Mouse (Mus musculus) left cerebral cortex, postnatal 10 days (tissue): ENCODE measurements around the gene Klf7. TPM values are rescaled to one million over a fixed set of nuclear protein-coding genes. Genes with fewer than 3 reads are reported as not detected.

Experiments used
- DNase-seq, 2 experiments: peaks; one replicate each; pipeline ENCODE4 v3.0.0; 2021 to 2022; ENCODE audit warnings: low spot score in 2 of 2, mixed read lengths in 1 of 2; ENCODE audit errors: extremely low spot score in 1 of 2
- intact Hi-C: fragments of 180-260 bp; cut with DNase I; formaldehyde crosslinking; loops from one replicate; pipeline ENCODE4 v1.15.1; 2025
- microRNA-seq: library from miRNA; unstranded; fragments of <30 nt; microRNA quantifications from one replicate; pipeline ENCODE4 v1.2.0, GENCODE M21; 2022
- total RNA-seq, 2 experiments: library from RNA; stranded (reverse); gene quantifications; 2 replicates each; pipeline ENCODE4 v1.2.3; 2021

Gene Klf7
- total RNA-seq, 2 experiments from 2014 or later = 81.3 to 90.8 TPM

DNA sequence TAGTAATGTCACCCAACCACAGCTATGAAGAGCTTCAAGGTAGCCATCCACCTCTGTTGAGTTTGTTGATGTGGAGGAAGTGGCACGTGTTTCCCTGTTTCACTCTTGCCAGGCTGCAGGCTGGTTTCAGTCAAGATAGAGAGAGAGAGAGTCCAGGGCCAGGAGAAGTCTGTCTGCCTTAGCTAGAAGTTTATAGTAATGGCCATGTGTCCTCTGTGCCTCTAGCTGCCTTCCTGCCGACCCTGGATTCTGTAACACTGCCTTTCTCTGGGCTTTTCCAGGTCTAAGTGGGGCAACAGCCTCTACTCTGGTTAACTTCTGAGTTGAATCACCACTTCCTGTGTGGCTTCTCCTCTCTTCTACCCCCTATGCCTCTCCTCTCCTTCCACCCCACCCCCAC is 121.5 kb downstream of the Klf7 start:
- intact Hi-C loops = no loop called here
- DNase-seq = no peak

- no peak for DNase-seq
- intact Hi-C loops = no loop called here
Observed at GRCm38 (mm10) chr1:63999481-63999880, 122.6 kb downstream of the Klf7 start.

- DNase-seq = no peak
- intact Hi-C loops = no loop called here
Observed at GRCm38 (mm10) chr1:63998901-63999300, 123.2 kb downstream of the Klf7 start.

- intact Hi-C loops = no loop called here
- no peak for DNase-seq
Observed at GRCm38 (mm10) chr1:63998139-63998538, 123.9 kb downstream of the Klf7 start.

DNA sequence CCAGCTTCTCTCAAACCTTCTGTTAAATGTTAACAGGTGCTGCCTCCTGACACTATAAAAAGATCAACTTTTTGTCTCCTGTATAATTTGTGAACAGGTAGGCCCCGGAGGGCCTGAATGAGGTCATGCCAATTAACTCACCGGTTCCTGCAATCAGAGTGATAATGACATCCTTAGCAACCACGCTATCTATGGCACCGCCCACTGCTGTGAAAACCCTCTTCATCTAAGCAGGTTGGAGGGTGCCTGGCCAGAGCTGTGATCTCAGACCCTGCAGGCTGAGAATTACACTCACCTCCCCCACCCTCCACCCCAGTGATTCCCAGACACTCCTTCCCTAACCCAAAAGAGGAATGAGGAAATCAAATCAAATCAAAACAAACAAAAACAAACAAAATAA is 126.3 kb downstream of the Klf7 start:
- intact Hi-C loops = no loop called here

DNA sequence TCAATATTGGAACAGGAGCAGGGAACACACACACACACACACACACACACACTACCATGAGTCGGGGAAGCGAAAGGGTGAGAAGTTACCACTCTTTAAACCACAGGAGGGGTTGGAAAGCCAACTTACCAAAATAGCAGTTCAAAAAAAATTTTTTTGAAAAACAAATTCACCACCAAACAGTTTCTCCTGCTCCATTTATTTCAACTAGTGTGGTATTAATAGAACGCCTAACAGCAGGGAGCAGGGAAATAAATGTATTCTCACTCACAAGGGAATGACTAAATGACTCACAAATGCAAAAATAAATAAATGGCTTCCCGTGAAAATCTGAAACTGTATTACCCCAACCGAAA is 127.0 kb downstream of the Klf7 start:
- intact Hi-C loops = no loop called here
- no peak for DNase-seq

More for the DNA sequence above, 126.3 kb downstream of the Klf7 start:
- DNase-seq = peak in 1 of 2 experiments; percentile 40

DNA sequence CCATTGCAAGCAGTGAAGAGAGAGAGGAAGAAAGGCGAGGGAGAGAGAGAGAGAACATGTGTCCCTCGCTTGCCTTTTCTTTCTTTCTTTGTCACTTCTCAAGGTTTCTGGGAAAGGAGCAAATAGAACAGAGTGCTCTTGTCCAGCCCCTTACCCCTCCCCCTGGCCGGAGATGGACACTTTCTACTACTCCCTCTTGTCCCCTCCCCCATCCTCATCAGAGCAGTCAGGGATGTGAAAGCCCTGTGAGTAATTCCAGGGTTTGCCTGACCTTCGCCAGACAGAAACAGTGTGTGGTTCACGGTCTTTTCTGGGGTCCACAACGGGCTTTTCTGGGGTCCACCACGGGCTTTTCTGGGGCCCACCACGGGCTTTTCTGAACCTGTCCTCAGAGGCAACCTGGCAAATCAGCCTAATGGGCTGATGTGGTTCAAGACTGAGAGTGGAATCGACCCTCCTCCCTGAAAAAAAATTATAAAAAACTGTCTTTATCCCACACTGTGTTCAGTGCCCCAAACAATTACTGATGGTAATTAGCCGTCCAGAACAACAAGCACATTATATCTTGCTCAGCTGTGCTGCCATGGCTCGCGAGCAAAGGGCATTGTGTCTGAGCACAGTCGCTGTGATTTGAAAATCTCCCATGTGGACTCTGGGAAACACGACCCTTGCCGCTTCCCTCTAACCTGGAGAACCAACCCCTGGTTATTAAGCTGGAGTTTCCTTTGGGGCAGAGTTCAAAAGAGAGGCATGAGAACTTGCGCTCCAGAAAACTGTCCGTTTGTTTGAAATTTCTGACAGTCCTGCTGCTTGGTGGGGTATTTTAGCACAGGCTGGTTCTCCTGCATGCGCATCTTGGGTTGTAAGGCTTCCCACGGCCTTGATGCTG is 127.6 kb downstream of the Klf7 start:
- DNase-seq = peak; percentile 46 to 83
- intact Hi-C loops = no loop called here

DNA sequence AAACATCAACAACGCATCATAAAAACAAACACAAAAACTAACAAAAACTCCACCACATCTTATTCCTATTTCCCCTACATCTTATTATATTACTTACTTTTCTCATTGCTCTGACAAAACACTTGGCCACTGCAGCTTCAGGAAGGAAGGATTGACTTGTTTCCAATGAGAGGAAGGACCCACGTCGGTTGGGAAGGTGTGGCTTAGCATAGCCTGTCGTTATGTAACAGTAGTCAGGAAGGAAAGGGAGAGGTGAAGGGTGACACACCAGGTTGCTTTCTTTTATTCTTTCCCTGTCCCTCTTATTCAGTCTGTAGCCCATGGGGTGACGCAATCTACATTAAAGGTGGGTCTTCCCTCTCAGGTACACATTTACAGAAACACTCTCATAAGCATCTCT is 129.6 kb downstream of the Klf7 start:
- intact Hi-C loops = no loop called here
- DNase-seq = no peak

DNA sequence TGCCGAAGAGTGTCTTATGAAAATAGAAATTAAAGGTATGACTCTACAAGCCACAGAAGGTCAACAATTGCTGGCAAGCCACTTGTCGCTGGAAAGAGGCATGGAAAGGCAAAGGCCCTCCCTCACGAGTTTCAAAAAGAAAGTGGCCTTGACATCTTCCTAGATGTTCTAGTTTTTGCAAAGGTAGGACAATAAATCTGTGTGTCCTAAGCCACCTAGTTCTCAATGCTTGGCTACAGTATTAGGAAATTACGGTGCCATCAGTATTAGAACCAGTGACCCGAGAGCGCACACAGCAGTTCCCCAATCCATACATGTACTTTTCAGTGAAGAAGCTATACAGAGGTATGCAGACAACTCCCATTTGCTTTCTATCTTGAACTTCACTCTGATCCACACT is 131.7 kb downstream of the Klf7 start:
- no peak for DNase-seq
- intact Hi-C loops = no loop called here

- no peak for DNase-seq
- intact Hi-C loops = no loop called here
Observed at GRCm38 (mm10) chr1:63980733-63981132, 141.3 kb downstream of the Klf7 start.

Small RNA genes within 50 kb of the gene (microRNA-seq; reads per million reads assigned to microRNA genes)
- gene Mir6899 = 1.4 reads per million
